Comparison of ENCODE assay signal across 17 mouse cellular contexts in the genomic region with DNA sequence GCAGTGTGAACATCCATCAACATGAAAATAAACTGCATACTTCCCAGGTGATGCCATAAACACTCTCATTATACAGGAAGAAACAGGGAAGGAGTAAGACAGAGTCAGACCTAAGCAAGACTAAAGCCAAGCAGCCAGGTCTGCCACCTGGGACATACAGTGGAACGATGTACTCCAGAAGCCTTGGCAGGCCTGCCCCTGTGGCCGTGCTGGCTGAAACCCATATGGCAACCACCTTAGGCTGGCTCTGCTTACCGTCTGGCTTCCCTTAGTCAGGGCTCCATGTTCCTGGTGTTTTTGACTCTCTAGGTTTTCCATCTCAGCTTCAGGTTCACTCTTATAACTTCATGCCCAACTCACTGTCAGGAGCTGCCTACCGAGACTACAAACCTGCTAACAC. TPM values are rescaled to one million over a fixed set of nuclear protein-coding genes. Genes with fewer than 3 reads are reported as not detected.
DNase-seq lines count a peak whose midpoint lies in the region; ATAC-seq and TF ChIP-seq lines count a peak whose summit lies in the region.
"Had no signal": no experiment of that assay in that cellular context is flagged by ENCODE, and none has a peak within 500 bp of the region (broad histone marks: within the 10 kb centered on the region; RNA-seq: fewer than 3 reads in every experiment).

No protein-coding gene starts in this region.

- intact Hi-C loops in gastrocnemius, postnatal 14 days (cut with DNase I; ENCODE audit: low total_unique reads): no loop called here

- H3K27ac ChIP-seq in forebrain, embryonic 16.5 days (ENCODE audit: low read length): peak overlapping the region; percentile 39; the same call in 1 of the 2 replicates
- no peak overlapping the region for H3K27ac ChIP-seq in forebrain, postnatal 0 days (ENCODE audit: low read depth, low read length)
- H3K27ac ChIP-seq: embryonic facial prominence, embryonic 10.5 days; hindbrain, embryonic 10.5 days; kidney, postnatal 0 days; liver, embryonic 15.5 days; midbrain, embryonic 12.5 days had no signal

- TF ChIP-seq CTCF in forebrain, postnatal 0 days (IDR thresholded peaks at IDR 0.05; ENCODE audit: low read depth): no peak

- H3K27me3 ChIP-seq in forebrain, embryonic 16.5 days (replicated peaks; ENCODE audit: control insufficient read depth, insufficient read depth, low read length): no peaks in the 10 kb centered on the region
- no peaks in the 10 kb centered on the region for H3K27me3 ChIP-seq in forebrain, postnatal 0 days (ENCODE audit: insufficient read depth, low read length)
- H3K27me3 ChIP-seq: liver, embryonic 15.5 days; midbrain, embryonic 12.5 days had no signal

- WGBS in forebrain, embryonic 16.5 days: 66% methylated on average over 4 of the region's 4 CpGs
- WGBS in forebrain, postnatal 0 days: 65% methylated on average over 4 of the region's 4 CpGs

- no peak for ATAC-seq in forebrain, embryonic 16.5 days
- no peak for ATAC-seq in forebrain, postnatal 0 days
- ATAC-seq: inflammation-experienced regulatory T-cells, adult 6 months had no signal

- no peak overlapping the region for H3K4me3 ChIP-seq in forebrain, embryonic 16.5 days (replicated peaks; ENCODE audit: low read length)
- H3K4me3 ChIP-seq in forebrain, postnatal 0 days (ENCODE audit: low read depth, low read length): no peak overlapping the region
- H3K4me3 ChIP-seq: embryonic facial prominence, embryonic 10.5 days; hindbrain, embryonic 10.5 days; liver, embryonic 15.5 days; midbrain, embryonic 12.5 days; myocyte had no signal

- no peaks in the 10 kb centered on the region; the same call in 1 of the 2 replicates for H3K36me3 ChIP-seq in forebrain, embryonic 16.5 days (ENCODE audit: control insufficient read depth, insufficient read depth)
- 0 out of 2 replicates have a peak, but pooled peaks cover 3% of the 10 kb centered on the region for H3K36me3 ChIP-seq in forebrain, postnatal 0 days (ENCODE audit: insufficient read depth)
- H3K36me3 ChIP-seq: liver, embryonic 15.5 days had no signal

- DNase-seq in forebrain, postnatal 0 days: no peak
- peak; percentile 33 for DNase-seq in cerebellum, adult 11 months
- peak; percentile 26 for DNase-seq in cerebellum, adult 8-10 months
- DNase-seq in gastrocnemius, postnatal 14 days: peak; percentile 46
- DNase-seq in urinary bladder, adult 2 months (ENCODE audit: low spot score): no peak
- no peak for DNase-seq in kidney, postnatal 25 days
- DNase-seq: lung, postnatal 36 days; right cerebral cortex, postnatal 14 days had no signal

- no peak overlapping the region for H3K9ac ChIP-seq in forebrain, embryonic 16.5 days (replicated peaks; ENCODE audit: low read depth, low read length)
- no peak overlapping the region for H3K9ac ChIP-seq in forebrain, postnatal 0 days
- H3K9ac ChIP-seq: liver, embryonic 15.5 days; midbrain, embryonic 12.5 days had no signal

- no peak overlapping the region for H3K4me2 ChIP-seq in forebrain, embryonic 16.5 days (ENCODE audit: low read length)
- H3K4me2 ChIP-seq in forebrain, postnatal 0 days (ENCODE audit: low read depth): no peak overlapping the region
- H3K4me2 ChIP-seq: liver, embryonic 15.5 days; midbrain, embryonic 12.5 days had no signal

- no peaks in the 10 kb centered on the region for H3K9me3 ChIP-seq in forebrain, embryonic 16.5 days (ENCODE audit: control insufficient read depth, low read length)
- no peaks in the 10 kb centered on the region for H3K9me3 ChIP-seq in forebrain, postnatal 0 days (ENCODE audit: low read length)
- H3K9me3 ChIP-seq: embryonic facial prominence, embryonic 10.5 days; hindbrain, embryonic 10.5 days; liver, embryonic 15.5 days; midbrain, embryonic 12.5 days had no signal

- peaks cover 14% of the 10 kb centered on the region for H3K4me1 ChIP-seq in forebrain, embryonic 16.5 days (replicated peaks; ENCODE audit: control insufficient read depth, insufficient read depth, low read length)
- H3K4me1 ChIP-seq in forebrain, postnatal 0 days (ENCODE audit: insufficient read depth): no peaks in the 10 kb centered on the region
- H3K4me1 ChIP-seq: embryonic facial prominence, embryonic 10.5 days; hindbrain, embryonic 10.5 days; liver, embryonic 15.5 days; midbrain, embryonic 12.5 days had no signal

RNA-seq across cellular contexts. Expression of gene Slc25a31, which starts 42.5 kb away (rescaled TPM):
- polyA plus RNA-seq in forebrain, embryonic 16.5 days (2015; fragmentation: Nextera tagmentation; extraction: Ambion mirVana): 0.13 TPM in 1 of 2 replicates, not detected in the other
- 0.05 and 0.08 TPM in 2 replicates for total RNA-seq in forebrain, postnatal 0 days (2014; rRNA removed)
- 0.13 and 0.16 TPM in 2 replicates for polyA plus RNA-seq in forebrain, postnatal 0 days (2015; fragmentation: Nextera tagmentation; extraction: Ambion mirVana)
- total RNA-seq in gastrocnemius, postnatal 14 days (2021): not detected
- 0.07 and 0.11 TPM in 2 replicates for polyA plus RNA-seq in urinary bladder, adult 2 months (2012; rRNA removed)
- total RNA-seq: granulocyte monocyte progenitor cell, adult 5-6 weeks had no signal
- polyA plus RNA-seq: embryonic facial prominence, embryonic 10.5 days; inflammation-experienced regulatory T-cells, adult 6 months; myocyte had no signal

Comparison
In these comparisons a context has a peak if more than half of its experiments do, and no peak if none do; other contexts are left out.
1. DNase-seq: peak in cerebellum, adult 11 months (single experiment), cerebellum, adult 8-10 months (single experiment) and gastrocnemius, postnatal 14 days (single experiment); none in forebrain, postnatal 0 days (single experiment), urinary bladder, adult 2 months (single experiment) and kidney, postnatal 25 days (0 of 2).